Mouse (Mus musculus) granulocyte monocyte progenitor cell, adult 5-6 weeks (primary cell): ENCODE data around the gene Mlip. TPM values are rescaled to one million over a fixed set of nuclear protein-coding genes. Genes with fewer than 3 reads are reported as not detected.

Experiments
- ATAC-seq: replicated peaks from 2 replicates; pipeline ENCODE4 v1.8.0; 2016; ENCODE audit warnings: mild to moderate bottlenecking, moderate TSS enrichment, inconsistent platforms; ENCODE audit not compliant: poor library complexity, severe bottlenecking
- total RNA-seq, 2 experiments: library from RNA; stranded (forward) in 1 of 2; stranded (reverse) in 1 of 2; fragments of 200-712, 200-1000 nt in 1 of 2; fragments of >200 nt in 1 of 2; fragmentation: Nextera tagmentation in 1 of 2; gene quantifications; 2 replicates each; pipeline ENCODE4 v1.2.3; 2014 to 2017

The Mlip gene
- total RNA-seq, 2 experiments from 2014 or later, result not detected

- ATAC-seq, result no peak
Measured at GRCm38 (mm10) chr9:77359278-77359973, 6.7 kb upstream of the Mlip start.

- no peak for ATAC-seq
Measured at GRCm38 (mm10) chr9:77353942-77354341, 1.2 kb upstream of the Mlip start.

- ATAC-seq, result no peak
Measured at GRCm38 (mm10) chr9:77347704-77348103, 5.1 kb downstream of the Mlip start.

- no peak for ATAC-seq
Measured at GRCm38 (mm10) chr9:77344318-77344717, 8.5 kb downstream of the Mlip start.

- ATAC-seq, result no peak
Measured at GRCm38 (mm10) chr9:77340159-77340862, 12.5 kb downstream of the Mlip start.

- no peak for ATAC-seq
Measured at GRCm38 (mm10) chr9:77339571-77340148, 13.1 kb downstream of the Mlip start.

- ATAC-seq, result no peak
Measured at GRCm38 (mm10) chr9:77335370-77335769, 17.4 kb downstream of the Mlip start.

- ATAC-seq, result no peak
Measured at GRCm38 (mm10) chr9:77318346-77318745, 34.4 kb downstream of the Mlip start.

GRCm38 (mm10) chr9:77310548-77310947 is 42.2 kb downstream of the Mlip start:
- ATAC-seq, result no peak

GRCm38 (mm10) chr9:77305417-77305816 is 47.4 kb downstream of the Mlip start:
- ATAC-seq, result no peak

- no peak for ATAC-seq
Measured at GRCm38 (mm10) chr9:77302340-77302739, 50.4 kb downstream of the Mlip start.

GRCm38 (mm10) chr9:77287958-77288357 is 64.8 kb downstream of the Mlip start:
- no peak for ATAC-seq

- no peak for ATAC-seq
Measured at GRCm38 (mm10) chr9:77279371-77279770, 73.4 kb downstream of the Mlip start.

GRCm38 (mm10) chr9:77278055-77278454 is 74.7 kb downstream of the Mlip start:
- no peak for ATAC-seq

- ATAC-seq, result no peak
Measured at GRCm38 (mm10) chr9:77277270-77277669, 75.5 kb downstream of the Mlip start.

- ATAC-seq, result no peak
Measured at GRCm38 (mm10) chr9:77276451-77277154, 76.2 kb downstream of the Mlip start.

- no peak for ATAC-seq
Measured at GRCm38 (mm10) chr9:77272727-77273126, 80.0 kb downstream of the Mlip start.

GRCm38 (mm10) chr9:77265268-77266017 is 87.3 kb downstream of the Mlip start:
- ATAC-seq, result no peak

GRCm38 (mm10) chr9:77259052-77259451 is 93.7 kb downstream of the Mlip start:
- ATAC-seq, result no peak

GRCm38 (mm10) chr9:77258265-77258664 is 94.5 kb downstream of the Mlip start:
- ATAC-seq, result no peak
